Mouse (Mus musculus) brown adipose tissue, adult 24 weeks (tissue): Measurements from ENCODE around the gene Slc38a1. TPM values are rescaled to one million over a fixed set of nuclear protein-coding genes. Genes with fewer than 3 reads are reported as not detected.

Experiments used
- H3K27ac ChIP-seq: fragments of 200-500 bp; replicated peaks from 2 replicates; pipeline ENCODE4 v1.5.1; 2012; ENCODE audit warnings: low read depth, mild to moderate bottlenecking, low read length
- H3K4me1 ChIP-seq: fragments of 200-500 bp; 2 replicates; pipeline ENCODE4 v1.6.1; 2012; ENCODE audit warnings: low read length, mixed read lengths; ENCODE audit not compliant: control insufficient read depth, insufficient read depth, insufficient read length
- H3K4me3 ChIP-seq: fragments of 200-500 bp; 2 replicates; pipeline ENCODE4 v1.5.1; 2012; ENCODE audit warnings: low read depth, mild to moderate bottlenecking, low read length, moderate library complexity; ENCODE audit not compliant: insufficient read depth
- polyA plus RNA-seq: library from polyadenylated mRNA; stranded (reverse); fragments of >200 nt; gene quantifications from 2 replicates; pipeline ENCODE4 v1.2.4, GENCODE M21; 2012; ENCODE audit not compliant: missing spikeins, insufficient read depth, insufficient read length

The Slc38a1 gene
- polyA plus RNA-seq, 1 experiment = 0.28 TPM

DNA sequence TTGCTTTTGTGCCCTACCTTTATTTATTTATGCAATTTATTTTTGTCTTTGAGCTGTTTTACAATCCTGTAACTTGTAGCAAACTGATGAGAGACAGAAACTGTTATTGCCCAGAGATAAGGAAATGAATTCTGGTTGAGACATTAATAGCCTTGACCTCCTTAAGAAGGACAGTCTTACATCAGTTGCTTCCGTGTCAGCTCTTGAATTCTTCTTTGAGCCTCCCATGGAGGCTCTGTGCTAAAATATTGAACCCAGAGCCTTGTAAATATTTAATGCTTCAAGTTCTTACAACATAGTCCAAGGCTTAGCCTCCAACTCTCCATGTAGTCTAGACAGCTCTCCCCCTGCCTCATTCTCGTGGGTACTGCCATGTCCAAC is 73.7 kb downstream of the Slc38a1 start:
- no peak overlapping the region for H3K27ac ChIP-seq
- H3K4me3 ChIP-seq = no peak overlapping the region
- H3K4me1 ChIP-seq = peaks cover 9% of the 10 kb centered on the region

DNA sequence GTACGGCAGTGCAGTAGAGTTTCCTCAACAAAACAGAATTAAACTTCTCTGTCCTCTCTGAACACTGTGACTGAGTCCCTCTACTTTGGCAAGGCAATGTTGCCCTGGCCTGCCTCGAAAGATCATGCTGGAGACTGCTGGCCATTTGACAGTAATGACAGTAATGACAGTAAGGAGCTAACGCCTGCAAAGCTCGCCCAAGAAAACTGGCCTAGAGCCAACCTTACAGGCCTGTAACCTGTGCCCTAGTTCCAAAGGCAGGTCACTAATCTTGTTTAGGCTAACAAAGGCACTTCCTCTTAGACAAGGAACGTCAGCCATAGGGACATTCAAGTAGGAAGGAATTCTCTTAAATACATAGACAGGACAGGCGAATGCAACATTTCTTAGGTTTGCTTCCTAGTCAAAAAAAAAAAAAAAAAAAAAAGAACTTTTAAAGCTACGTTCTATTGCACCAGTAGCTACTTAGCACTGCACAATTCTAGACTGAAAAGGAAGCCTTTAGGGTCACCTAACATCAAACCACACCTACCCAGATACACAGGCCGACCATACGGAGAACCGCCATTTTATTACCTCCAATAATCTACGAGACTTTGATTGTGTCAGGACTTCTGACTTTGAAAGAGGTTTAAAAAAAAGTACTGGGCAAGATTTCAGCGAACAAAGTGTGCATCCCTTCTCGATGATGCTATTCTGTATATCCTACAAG is 74.3 kb downstream of the Slc38a1 start:
- H3K27ac ChIP-seq = no peak overlapping the region; the same call in 1 of the 2 replicates
- H3K4me3 ChIP-seq = no peak overlapping the region
- peaks cover 9% of the 10 kb centered on the region for H3K4me1 ChIP-seq

DNA sequence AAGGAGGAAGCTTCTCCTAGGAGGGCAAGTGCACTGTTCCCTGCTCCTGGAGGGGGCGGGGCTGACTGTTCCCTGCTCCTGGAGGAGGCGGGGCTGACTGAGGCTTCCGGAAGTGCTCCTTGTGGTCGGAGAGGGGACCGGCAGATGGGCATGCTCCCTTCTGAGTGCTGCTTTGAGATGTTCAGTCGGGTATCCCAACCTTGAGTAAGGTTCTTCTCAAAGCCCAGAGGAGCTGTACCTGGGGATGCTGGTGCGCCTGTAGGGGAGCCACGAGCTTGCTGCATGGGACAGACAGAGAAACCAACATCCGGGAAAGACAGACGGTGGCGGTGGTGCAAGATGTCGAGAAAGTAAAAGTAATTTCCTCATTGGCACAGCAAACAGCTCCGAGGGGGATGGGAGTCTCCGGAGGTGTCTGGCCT is 75.9 kb downstream of the Slc38a1 start:
- H3K27ac ChIP-seq = no peak overlapping the region
- peak overlapping the region; percentile 18 for H3K4me3 ChIP-seq
- peaks cover 9% of the 10 kb centered on the region for H3K4me1 ChIP-seq

DNA sequence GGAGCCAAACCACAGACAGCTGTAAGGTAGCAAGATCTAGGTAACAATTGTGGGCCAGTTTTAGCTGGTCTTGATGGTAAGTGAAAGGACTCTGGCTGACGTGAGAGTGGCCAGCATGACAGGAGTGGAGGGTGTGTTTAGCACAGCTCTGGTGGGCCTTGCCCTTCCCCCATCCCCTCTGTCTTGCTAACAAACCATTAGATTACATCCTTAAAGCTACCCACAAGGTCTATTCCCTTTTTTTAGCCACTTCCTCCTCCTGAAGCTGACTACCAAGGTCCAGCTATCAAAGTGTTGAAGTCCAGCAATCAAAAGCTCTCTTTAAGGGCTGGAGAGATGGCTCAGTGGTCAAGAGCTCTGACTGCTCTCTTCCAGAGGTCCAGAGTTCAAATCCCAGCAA is 78.9 kb downstream of the Slc38a1 start:
- Histone ChIP-seq H3K4me3 (no peak overlapping the region), H3K27ac (no peak overlapping the region), H3K4me1 (peaks cover 9% of the 10 kb centered on the region)

DNA sequence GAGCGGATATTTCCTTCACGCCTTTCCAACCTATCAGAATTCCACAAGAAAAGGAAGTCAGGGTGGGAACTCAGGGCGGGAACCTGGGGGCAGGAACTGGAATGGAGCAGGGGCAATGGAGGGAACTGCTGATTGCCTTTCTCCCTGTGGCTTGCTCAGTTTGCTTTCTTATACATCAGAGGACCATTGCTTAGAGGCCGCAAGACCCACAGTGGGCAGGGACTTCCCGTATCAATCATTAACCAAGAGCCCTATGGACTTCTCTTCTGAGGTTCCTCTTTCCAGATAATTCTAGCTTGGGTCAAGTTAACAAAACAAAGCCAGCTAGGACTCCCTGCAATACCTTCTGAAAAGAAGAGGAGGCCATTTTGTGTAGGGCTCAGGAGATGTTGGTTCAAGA is 80.2 kb downstream of the Slc38a1 start:
- Histone ChIP-seq H3K4me1 (no peaks in the 10 kb centered on the region; the same call in 1 of the 2 replicates), H3K27ac (no peak overlapping the region), H3K4me3 (no peak overlapping the region)

DNA sequence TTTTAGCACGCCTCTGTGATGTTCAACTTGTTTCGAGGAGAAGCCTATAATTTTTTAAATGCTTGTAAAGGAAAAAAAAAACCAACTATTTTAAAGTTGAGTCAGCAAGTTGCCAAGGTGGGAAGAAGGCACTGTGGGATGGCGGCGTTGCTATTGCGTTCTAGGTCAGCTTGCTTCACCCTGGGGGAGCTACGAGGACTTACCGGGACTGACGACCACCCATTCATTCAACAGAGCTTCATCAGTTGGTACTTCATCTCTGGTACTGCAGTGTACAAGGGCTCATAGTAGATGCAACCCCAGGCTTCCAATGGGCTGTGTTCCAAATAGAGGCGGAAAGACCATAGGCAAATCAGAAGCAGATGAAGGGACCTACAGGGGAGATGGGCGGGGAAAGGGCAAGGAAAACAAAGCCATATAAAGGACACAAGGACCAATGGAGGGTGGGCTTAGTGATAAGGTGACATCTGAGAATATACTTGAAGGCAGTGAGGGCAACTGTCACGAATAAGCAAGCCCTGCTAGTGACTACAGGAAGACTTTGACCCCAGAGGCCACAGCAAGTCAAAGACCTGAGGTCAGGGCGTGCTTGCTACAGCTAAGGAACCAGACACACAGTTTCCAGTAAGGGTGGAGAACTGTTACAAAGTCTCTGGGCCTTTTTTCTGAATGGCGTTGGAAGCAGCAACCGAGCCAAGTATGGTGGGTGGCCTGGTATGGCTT is 82.0 kb downstream of the Slc38a1 start:
- H3K27ac ChIP-seq = no peak overlapping the region
- no peaks in the 10 kb centered on the region for H3K4me1 ChIP-seq
- no peak overlapping the region for H3K4me3 ChIP-seq

DNA sequence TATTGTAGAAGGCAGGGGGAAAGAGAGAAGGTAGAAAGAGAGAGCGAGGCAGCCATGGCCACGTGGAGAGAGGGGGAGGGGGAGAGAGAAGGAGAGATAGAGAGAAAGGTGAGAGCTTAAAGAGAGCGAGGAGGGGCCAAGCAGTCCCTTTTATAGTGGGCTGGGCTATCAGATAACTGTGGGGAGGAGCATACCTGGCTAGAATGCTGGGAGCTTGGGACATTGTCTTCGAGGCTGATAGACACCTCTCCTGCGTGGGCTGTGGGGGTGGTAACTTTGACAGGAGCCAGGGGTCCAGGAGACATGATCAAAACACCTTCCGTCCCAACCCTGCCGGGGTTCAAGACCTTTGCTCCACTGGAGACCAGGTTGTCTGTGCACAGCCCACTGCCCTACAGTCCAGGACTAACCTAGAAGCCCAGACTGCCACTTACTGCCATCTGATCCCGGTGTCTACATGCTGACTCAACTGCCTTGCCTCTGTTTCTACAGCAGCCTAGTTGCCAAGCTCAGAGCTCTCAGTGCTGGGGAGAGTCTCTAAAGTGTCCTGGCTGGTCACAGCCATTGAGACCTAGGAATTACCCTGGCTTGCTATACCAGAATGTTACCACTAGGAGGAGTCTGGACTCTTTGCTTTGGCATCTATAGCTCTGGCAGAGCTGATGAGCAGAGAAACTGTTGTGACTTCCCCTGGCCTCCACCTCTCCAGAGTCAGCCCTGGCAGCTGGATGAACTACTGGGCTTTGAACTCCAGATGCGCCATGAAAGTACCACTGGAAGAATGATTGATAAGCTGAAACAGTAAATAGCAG is 90.9 kb downstream of the Slc38a1 start:
- no peak overlapping the region for H3K4me3 ChIP-seq
- H3K27ac ChIP-seq = no peak overlapping the region
- H3K4me1 ChIP-seq = no peaks in the 10 kb centered on the region

DNA sequence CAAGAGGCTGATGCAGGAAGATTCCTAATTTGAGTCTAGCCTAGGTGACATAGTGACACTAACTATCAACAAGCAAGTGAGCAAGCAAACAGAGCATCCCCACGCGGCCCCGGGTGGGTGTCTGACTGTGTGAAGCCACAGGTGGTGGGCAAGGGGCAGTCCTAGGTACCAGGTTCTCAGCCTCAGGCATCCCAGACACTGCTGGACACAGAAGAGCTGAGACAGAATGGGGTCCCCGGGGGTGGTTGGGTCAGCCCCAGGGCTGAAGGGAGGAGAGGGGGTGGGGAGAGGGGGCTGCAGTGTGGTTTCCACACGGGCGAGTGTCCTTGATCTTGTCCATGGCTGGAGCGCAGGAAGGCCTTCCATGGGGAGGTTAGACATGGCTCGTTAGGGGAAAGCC is 91.6 kb downstream of the Slc38a1 start:
- Histone ChIP-seq H3K4me1 (no peaks in the 10 kb centered on the region), H3K27ac (no peak overlapping the region), H3K4me3 (no peak overlapping the region)

DNA sequence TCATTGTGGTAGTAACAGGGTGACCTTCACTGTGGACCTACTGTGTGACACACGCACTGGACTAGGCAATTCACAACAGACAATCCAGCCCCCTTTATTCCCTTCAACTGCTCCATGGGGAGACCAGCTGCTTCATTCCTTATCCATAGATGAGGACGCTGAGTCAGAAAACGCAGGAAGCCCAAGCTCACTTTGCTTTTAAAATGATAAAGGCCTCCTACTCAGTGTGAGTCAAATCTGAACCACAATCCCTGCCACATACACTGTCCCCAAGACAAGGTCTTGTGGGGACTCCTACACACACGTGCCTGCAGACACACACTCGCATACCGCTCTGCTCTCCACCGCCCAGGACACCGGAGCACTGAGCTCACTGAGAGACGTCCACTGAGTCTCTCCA is 94.3 kb downstream of the Slc38a1 start:
- no peaks in the 10 kb centered on the region for H3K4me1 ChIP-seq
- H3K27ac ChIP-seq = no peak overlapping the region
- H3K4me3 ChIP-seq = no peak overlapping the region

DNA sequence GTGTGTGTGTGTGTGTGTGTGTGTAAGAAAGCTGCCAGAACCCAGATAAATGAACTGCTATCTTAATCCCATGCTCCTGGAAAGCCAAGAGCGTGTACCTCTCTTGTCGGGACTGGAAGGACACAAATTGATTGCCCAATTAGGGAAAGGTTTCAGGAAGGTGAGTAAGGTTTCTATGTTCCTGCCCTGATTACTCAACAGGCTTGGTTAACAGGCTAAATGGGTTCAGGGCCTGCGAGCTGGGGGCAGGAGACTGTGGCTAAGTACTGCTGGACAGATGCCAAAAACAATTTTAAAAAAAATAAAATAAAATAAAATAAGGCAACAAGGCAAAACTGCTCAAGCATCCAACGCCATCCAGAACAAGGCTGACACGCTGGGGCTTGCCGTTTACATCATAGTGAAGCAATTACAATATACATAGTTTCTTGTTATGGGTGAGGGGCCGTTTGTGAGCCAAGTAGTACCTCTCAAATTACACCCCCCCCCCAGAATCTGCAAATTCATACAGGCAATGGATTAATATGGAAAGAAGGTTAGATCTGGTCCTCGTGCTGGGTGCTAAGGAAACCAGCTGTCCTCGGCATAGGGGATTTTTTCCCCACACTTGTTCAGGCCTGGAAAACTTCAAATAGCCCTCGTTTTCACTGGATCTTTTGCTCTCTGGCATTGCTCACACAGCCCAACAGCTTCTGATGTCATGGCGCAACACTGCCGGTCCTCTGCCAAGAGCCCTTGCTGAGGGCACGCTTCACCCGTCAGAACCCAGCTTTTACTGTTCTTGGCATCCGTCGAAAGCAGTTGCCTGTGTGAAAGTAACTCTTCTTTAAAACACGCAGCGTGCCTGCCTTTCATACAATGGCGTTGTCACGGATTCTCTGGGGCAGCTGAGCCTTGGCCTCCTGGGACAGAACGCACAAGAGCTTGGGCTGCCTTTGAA is 95.2 kb downstream of the Slc38a1 start:
- no peak overlapping the region for H3K27ac ChIP-seq

DNA sequence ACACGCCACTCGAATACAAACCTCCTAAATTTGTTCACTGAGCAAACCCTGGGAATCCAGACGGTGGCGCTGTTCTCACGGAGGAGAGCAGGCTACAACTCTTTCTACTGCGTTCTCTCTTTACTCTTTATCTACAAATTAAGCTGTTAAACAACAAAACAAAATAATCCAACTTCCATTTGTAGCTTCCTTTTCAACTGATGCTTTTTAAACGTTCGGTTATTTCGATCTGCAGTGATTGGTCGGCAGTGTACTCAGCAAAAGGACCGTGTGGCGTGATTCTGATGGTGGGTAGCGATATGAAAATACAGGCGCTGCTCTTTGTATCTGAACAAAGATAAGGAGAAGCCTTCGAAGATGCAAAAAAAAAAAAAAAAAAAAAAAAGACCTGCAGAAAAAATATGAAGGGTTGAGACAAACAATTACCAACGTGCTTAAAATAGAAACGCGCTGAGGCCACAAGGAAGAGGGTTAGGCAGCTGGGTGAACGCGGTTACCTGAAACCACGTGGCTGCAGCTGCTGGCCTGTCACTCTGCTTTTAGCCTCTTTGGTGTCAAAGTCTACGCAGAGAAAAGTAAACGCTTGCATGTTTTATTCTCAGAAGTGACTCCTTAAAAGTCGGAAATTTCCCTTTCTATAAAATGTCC is 99.4 kb downstream of the Slc38a1 start:
- Histone ChIP-seq H3K4me3 (peak overlapping the region; percentile 55), H3K27ac (no peak overlapping the region), H3K4me1 (no peaks in the 10 kb centered on the region)

More for the DNA sequence above, 95.2 kb downstream of the Slc38a1 start:
- no peak overlapping the region for H3K4me3 ChIP-seq
- no peaks in the 10 kb centered on the region for H3K4me1 ChIP-seq

DNA sequence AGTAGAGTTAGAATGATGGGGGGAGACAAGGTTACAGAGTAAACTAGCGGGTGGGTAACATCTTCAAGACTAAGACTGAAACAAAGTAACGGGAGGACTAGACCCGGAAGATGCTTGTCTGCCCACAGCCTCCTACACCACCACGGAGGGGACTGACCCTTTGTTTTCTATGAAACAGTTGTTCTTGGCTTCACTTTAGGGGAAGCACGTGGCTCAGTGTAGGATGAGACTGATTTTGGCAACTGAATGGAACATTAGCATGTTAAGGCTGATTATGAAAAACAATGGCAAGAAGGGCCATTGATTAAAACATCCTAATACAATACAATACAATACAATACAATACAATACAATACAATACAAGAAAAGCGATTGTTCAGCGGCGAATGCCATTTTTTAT is 100.6 kb downstream of the Slc38a1 start:
- no peak overlapping the region for H3K4me3 ChIP-seq
- no peak overlapping the region for H3K27ac ChIP-seq
- H3K4me1 ChIP-seq = no peaks in the 10 kb centered on the region

DNA sequence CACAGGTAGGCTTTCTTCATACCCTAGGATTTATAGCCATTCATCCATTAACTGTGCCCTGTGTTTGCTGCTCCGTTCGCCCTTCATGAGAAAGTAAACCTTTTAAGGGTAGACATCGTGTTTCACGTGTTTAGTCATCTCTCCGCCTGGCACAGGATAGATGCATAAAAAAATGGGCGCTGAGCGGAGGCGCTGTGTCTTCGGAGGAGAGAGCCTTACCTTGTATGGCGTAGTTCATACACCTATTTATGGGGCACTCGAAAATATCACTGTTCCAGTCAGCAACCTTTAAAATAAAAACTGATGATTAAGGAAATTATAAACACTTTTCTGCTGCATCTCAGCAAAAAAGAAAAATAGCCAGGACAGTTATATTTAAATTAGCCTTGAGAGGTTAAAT is 105.4 kb downstream of the Slc38a1 start:
- H3K4me1 ChIP-seq = no peaks in the 10 kb centered on the region
- H3K27ac ChIP-seq = no peak overlapping the region
- H3K4me3 ChIP-seq = no peak overlapping the region

DNA sequence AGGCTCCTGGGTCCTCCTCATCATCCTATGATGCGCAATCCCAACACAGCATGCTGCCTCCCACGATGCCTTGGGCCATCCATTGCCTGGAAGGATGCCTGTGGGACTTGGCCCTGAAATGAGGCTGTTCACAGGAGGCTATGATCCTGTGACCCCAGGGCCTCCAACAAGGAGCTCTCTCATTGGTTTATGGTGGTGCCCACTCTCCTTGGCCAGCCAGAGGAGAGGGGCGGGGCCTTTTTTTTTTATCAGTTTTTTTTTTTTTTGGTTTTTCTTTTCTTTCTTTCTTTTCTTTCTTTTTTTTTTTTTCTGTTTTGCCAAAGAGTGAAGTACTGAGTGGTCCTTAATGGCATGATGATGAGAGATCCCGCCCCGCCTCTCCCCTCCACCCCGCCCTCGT is 106.3 kb downstream of the Slc38a1 start:
- no peak overlapping the region for H3K4me3 ChIP-seq
- H3K27ac ChIP-seq = no peak overlapping the region
- no peaks in the 10 kb centered on the region for H3K4me1 ChIP-seq
